Mouse (Mus musculus): Measurements from ENCODE around the gene Erg. TPM values are rescaled to one million over a fixed set of nuclear protein-coding genes. Genes with fewer than 3 reads are reported as not detected.

The Erg gene
- polyA plus RNA-seq, 1 experiment = 8.8 TPM

DNA sequence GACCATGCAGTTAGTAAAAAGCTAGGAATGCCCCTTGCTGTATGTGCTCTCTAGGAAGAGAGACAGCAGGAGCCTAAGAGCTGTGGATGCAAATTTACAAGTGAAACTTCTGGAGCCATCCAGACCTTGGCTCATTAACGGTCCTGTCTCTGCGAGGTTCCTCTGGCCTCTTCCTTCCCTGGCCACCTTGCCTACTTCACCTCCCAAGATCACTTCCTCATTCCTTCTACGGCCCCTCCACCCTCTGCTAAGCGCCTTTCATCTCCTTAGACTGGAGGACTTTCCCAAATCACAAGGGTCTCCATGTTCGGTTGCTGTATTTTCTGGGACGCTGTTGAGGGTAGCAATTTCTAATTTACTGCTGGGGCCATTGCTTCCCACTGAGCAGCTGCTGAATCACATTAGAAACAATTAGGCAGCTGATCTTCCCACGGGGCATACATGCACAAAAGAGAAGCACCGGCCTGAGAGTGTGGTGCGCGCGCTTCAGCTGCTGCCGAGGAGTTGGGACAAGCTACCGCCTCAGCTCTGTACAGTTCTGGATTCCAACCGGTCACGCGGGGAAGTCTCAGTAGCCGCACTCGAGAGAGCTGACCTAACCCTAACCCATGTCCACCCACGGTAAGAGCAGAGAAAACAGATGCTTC is 14.3 kb upstream of the Erg start:
- H3K4me1 ChIP-seq (ENCODE audit: control insufficient read depth, insufficient read depth, insufficient read length, low read length) = no peaks in the 10 kb centered on the region
- no peak overlapping the region for H3K4me3 ChIP-seq (ENCODE audit: insufficient read depth, low read depth, low read length)

DNA sequence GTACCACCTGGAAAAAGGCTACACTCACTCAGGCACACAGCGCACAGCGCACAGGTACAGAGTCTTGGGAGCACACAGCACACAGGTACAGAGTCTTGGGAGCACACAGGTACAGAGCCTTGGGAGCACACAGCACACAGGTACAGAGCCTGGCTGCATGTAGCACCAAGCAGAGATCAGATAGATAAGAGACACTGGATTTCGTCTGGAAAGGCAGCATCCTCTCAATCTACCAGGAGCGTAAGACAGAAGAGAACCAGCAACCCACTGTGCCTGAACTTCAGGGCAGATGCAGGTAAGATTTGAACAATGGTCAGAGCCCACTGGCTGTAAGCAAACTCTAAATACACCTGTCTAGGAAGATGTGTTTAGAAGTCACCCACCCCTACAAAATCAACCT is 12.5 kb upstream of the Erg start:
- Histone ChIP-seq H3K4me1 (ENCODE audit: control insufficient read depth, insufficient read depth, insufficient read length, low read length) (no peaks in the 10 kb centered on the region), H3K4me3 (ENCODE audit: insufficient read depth, low read depth, low read length) (no peak overlapping the region), H3K27ac (replicated peaks; ENCODE audit: low read depth, low read length) (no peak overlapping the region)

More for the DNA sequence above, 14.3 kb upstream of the Erg start:
- no peak overlapping the region for H3K27ac ChIP-seq (replicated peaks; ENCODE audit: low read depth, low read length)

DNA sequence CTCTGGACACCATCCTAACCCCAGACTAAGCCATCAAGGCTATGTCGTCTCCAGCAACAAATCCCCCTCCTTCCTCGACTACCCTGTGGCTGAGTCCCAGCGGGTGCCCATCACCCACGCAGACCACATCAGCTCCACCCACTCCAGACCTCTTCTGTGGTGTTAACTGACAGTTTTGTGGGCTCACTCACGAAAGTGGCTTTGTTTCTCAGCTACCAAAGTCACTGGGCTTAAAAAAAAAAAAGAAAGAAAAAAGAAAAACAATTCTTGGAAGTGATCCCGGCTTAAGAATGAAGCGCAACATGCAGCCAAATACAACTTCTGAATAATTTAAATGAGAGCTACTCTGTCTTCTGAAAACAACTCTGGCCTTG is 11.2 kb upstream of the Erg start:
- Histone ChIP-seq H3K4me1 (ENCODE audit: control insufficient read depth, insufficient read depth, insufficient read length, low read length) (no peaks in the 10 kb centered on the region), H3K4me3 (ENCODE audit: insufficient read depth, low read depth, low read length) (no peak overlapping the region), H3K27ac (replicated peaks; ENCODE audit: low read depth, low read length) (no peak overlapping the region)

DNA sequence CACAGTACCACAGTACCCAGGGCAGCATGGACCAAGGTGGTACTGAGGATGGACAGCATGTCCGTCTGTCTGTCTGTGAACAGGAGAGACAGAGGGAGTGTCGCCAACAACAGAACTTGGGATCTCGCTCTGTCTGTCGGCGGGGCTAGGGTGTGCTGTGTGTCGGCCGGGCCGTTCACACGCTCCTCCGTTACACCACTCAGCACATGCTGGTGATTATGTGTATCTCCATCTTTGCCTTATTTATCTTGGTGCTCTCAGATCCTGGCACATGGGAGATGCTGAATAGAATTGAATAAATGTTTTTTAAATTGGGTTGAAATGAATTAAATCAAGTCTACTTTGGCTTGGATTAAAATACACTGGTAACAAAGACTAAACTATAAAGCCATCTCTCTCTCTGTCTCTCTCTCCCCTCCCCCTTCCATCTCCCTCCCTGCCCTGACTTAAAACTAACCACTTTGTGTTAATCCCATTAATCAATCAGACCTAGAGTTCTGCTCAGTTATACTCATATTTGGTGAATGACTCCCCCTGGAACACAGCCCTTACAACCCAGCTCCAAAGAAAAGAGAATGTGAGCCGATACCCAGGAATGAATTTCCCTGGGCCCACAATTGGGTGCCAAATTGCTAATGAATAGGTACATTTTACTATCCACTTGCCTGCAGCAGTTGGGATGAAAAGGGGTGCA is 10.6 kb upstream of the Erg start:
- Histone ChIP-seq H3K4me3 (ENCODE audit: insufficient read depth, low read depth, low read length) (no peak overlapping the region), H3K4me1 (ENCODE audit: control insufficient read depth, insufficient read depth, insufficient read length, low read length) (no peaks in the 10 kb centered on the region), H3K27ac (replicated peaks; ENCODE audit: low read depth, low read length) (no peak overlapping the region)

GRCm38 (mm10) chr16:95588849-95589248 is 2.5 kb upstream of the Erg start:
- Histone ChIP-seq H3K4me3 (ENCODE audit: insufficient read depth, low read depth, low read length) (no peak overlapping the region), H3K27ac (replicated peaks; ENCODE audit: low read depth, low read length) (no peak overlapping the region), H3K4me1 (ENCODE audit: control insufficient read depth, insufficient read depth, insufficient read length, low read length) (no peaks in the 10 kb centered on the region)

- Histone ChIP-seq H3K27ac (replicated peaks; ENCODE audit: low read depth, low read length) (no peak overlapping the region), H3K4me3 (ENCODE audit: insufficient read depth, low read depth, low read length) (no peak overlapping the region), H3K4me1 (ENCODE audit: control insufficient read depth, insufficient read depth, insufficient read length, low read length) (no peaks in the 10 kb centered on the region)
These were observed 333 bp upstream of the Erg start for GRCm38 (mm10) chr16:95586726-95587125.

DNA sequence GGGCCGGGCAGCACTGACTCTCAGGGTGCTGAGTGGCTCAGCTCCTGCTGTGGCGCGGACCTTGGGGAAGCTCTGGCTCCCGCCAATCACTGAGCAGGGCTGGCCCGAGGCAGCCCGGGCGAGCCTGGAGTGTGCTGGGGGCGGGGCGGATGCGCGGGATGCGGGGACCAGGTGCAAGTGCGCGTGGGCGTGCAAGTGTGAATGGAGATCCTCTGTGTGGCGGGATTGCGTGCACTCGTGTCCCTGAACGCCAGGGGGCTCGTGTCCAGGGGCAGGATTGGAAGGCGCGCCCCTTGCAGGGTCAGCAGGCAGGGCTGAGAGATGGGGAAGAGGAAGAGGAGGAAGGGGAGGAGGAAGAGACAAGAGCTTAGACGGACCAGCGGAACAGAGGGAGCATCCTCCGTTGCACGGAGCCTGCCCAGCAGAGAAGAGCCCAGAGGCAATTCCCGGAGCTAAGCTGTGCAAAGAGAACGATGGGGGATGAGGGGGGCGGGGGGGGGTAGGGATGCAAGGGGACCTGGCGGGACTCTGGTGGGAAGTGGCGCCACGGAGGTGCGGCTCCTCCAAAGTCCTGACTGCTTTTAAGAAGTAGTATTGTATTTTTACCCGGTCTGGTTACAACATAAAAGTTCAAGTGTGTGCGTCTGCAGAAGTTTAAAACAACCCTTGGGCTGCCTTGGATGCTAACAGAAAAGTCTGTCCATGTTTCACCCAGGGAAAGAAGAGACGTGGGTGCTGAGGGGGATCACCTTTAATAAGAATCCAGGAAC is 667 bp downstream of the Erg start:
- Histone ChIP-seq H3K4me1 (ENCODE audit: control insufficient read depth, insufficient read depth, insufficient read length, low read length) (no peaks in the 10 kb centered on the region), H3K4me3 (ENCODE audit: insufficient read depth, low read depth, low read length) (peak overlapping the region; percentile 9; the same call in 1 of the 2 replicates), H3K27ac (replicated peaks; ENCODE audit: low read depth, low read length) (no peak overlapping the region)

GRCm38 (mm10) chr16:95584751-95585528 is 1.5 kb downstream of the Erg start:
- H3K4me3 ChIP-seq (ENCODE audit: insufficient read depth, low read depth, low read length) = peak overlapping the region; percentile 9; the same call in 1 of the 2 replicates
- H3K4me1 ChIP-seq (ENCODE audit: control insufficient read depth, insufficient read depth, insufficient read length, low read length) = no peaks in the 10 kb centered on the region
- H3K27ac ChIP-seq (replicated peaks; ENCODE audit: low read depth, low read length) = no peak overlapping the region

DNA sequence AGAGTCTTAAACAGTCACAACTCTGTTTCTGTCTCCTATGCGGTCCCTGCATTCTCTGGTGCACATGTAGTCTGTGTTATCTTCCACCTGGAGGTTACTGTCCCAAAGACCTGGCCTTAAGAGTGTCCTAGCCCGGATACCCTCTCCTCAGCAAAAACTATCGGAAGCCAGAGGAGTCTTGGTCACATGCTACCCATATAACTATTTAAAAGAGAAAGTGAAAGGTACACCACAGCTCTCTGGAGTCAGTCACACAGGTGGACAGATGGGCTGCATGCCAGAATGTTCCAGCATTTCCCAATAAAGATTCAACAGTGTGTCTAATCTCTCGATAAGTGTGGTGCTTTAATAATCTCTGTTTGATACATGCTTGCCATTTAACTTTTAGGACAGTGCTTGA is 7.1 kb downstream of the Erg start:
- H3K4me1 ChIP-seq (ENCODE audit: control insufficient read depth, insufficient read depth, insufficient read length, low read length) = no peaks in the 10 kb centered on the region
- no peak overlapping the region for H3K4me3 ChIP-seq (ENCODE audit: insufficient read depth, low read depth, low read length)
- no peak overlapping the region for H3K27ac ChIP-seq (replicated peaks; ENCODE audit: low read depth, low read length)

DNA sequence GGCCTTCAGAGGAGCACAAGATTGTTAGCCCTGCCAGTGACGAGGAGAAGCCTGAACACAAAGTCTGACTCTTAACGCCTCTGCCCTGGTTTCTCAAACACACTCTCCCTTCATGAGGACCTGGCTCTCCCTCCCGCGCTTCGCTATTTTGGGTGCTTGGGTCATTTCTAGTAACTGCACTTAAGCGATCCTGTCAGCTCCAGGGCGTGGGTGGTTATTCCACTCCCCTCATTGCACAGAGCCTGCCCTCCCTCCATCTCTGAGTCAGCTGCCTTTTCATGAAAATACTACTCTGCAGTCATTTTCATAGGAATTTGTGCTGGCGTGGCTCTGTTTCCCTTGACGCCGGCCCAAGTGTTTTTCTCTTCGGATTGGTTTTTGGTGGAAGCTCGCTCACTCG is 13.2 kb downstream of the Erg start:
- Histone ChIP-seq H3K27ac (replicated peaks; ENCODE audit: low read depth, low read length) (no peak overlapping the region), H3K4me1 (ENCODE audit: control insufficient read depth, insufficient read depth, insufficient read length, low read length) (no peaks in the 10 kb centered on the region), H3K4me3 (ENCODE audit: insufficient read depth, low read depth, low read length) (no peak overlapping the region)

GRCm38 (mm10) chr16:95570616-95571015 is 15.8 kb downstream of the Erg start:
- no peak overlapping the region for H3K4me3 ChIP-seq (ENCODE audit: insufficient read depth, low read depth, low read length)
- H3K27ac ChIP-seq (replicated peaks; ENCODE audit: low read depth, low read length) = no peak overlapping the region
- no peaks in the 10 kb centered on the region for H3K4me1 ChIP-seq (ENCODE audit: control insufficient read depth, insufficient read depth, insufficient read length, low read length)

DNA sequence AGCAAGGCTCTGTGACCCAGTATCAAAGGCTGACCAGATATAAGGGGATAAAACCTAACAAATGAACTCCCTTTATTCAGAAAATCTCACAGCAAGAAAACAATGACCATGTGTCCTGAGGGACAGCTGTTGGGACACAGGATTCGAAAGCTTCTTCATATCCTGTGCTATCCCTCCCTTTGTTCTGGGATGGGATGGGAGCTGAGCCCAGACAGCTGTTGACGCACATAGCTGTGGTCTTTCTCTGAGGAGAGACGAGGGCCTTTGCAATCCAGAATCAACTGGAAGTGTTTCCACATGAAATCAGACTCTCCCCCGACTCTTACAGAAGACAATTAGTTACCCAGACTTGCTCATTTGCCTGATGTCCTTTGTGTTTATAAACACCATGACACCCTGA is 29.6 kb downstream of the Erg start:
- no peak overlapping the region for H3K4me3 ChIP-seq (ENCODE audit: insufficient read depth, low read depth, low read length)
- no peaks in the 10 kb centered on the region for H3K4me1 ChIP-seq (ENCODE audit: control insufficient read depth, insufficient read depth, insufficient read length, low read length)
- no peak overlapping the region for H3K27ac ChIP-seq (replicated peaks; ENCODE audit: low read depth, low read length)

DNA sequence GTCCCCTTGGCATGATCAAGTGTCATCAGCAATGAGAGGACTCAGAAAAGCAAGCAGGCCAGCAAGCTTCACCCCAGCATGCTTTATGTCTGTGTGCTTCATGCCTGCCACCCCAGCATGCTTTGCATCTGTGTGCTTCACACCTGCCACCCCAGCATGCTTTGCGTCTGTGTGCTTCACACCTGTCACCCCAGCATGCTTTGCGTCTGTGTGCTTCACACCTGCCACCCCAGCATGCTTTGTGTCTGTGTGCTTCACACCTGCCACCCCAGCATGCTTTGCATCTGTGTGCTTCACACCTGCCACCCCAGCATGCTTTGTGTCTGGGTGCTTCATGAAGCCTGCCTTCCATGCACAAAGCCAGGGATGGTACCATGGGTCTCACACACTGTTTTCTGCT is 33.3 kb downstream of the Erg start:
- no peak overlapping the region for H3K4me3 ChIP-seq (ENCODE audit: insufficient read depth, low read depth, low read length)
- H3K4me1 ChIP-seq (ENCODE audit: control insufficient read depth, insufficient read depth, insufficient read length, low read length) = no peaks in the 10 kb centered on the region
- H3K27ac ChIP-seq (replicated peaks; ENCODE audit: low read depth, low read length) = no peak overlapping the region

DNA sequence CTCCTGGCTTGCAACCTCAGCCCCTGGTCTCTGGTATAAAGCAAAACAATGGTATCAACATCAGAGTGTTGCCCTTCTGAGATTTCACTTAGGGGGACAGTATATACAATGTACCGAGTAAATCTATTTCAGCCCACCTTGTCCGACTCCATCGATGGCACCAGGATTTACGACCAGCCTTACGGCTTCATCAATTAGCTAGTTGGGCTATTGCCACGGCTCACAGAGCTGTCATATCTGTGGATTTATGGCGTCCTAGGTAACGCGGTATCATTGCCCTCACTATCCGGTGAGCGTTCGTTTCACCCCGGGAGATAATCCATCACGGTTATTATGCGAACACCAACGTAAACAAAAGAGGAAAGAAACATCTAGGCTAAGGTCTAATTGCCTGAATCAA is 33.9 kb downstream of the Erg start:
- no peak overlapping the region for H3K27ac ChIP-seq (replicated peaks; ENCODE audit: low read depth, low read length)
- H3K4me1 ChIP-seq (ENCODE audit: control insufficient read depth, insufficient read depth, insufficient read length, low read length) = no peaks in the 10 kb centered on the region

DNA sequence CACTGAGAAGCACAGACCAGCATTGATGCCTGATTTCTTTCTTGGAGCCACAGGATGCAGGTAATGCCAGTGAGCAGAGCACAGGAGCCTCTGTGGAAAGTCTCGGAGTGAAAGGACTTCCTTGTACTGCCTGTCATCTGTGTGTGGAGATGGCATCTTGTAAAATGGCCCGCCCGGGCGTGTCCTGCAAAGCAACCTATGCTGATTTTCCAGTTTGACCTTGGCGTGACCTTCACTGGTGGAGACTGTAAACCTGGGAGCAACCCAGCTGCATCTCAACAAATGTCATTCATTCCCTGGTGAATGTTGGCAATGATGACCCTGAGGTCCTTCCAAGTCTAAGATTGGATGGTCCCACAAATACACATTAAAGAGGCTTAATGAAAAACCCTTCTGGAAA is 35.9 kb downstream of the Erg start:
- Histone ChIP-seq H3K27ac (replicated peaks; ENCODE audit: low read depth, low read length) (no peak overlapping the region), H3K4me1 (ENCODE audit: control insufficient read depth, insufficient read depth, insufficient read length, low read length) (no peaks in the 10 kb centered on the region), H3K4me3 (ENCODE audit: insufficient read depth, low read depth, low read length) (no peak overlapping the region)

More for the DNA sequence above, 33.9 kb downstream of the Erg start:
- no peak overlapping the region for H3K4me3 ChIP-seq (ENCODE audit: insufficient read depth, low read depth, low read length)
